Mouse (Mus musculus): ENCODE data around the gene Fkbp8.

DNA sequence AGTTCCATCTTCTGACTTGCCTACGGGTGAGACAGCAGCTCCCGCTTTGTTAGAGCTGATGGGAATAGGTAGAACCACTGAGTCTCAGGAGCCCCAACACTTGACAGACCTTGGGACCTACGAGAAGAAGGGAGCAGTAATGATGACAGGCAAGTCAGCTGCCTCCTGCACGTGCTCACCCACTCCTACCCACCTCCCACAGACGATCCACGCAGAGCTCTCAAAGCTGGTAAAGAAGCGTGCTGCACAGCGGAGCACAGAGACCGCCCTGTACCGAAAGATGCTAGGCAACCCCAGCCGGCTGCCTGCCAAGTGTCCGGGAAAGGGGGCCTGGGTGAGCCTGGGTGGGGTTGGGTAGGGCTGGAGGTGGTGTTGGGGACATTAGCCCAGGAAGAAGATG, 6.8 kb downstream of the Fkbp8 start:
- no peak for TF ChIP-seq POLR2A (IDR thresholded peaks at IDR 0.05; ENCODE audit: low read depth, low read length)
- TF ChIP-seq CTCF (conservative IDR thresholded peaks at IDR 0.05; ENCODE audit: insufficient read depth, insufficient read length, low read depth, low read length), result no peak

All from kidney, adult 2 months (tissue).